Mouse (Mus musculus) bone marrow, adult 2 months (tissue): ENCODE results near the gene Trappc1. TPM values are rescaled to one million over a fixed set of nuclear protein-coding genes. Genes with fewer than 3 reads are reported as not detected.

Experiments
- H3K27ac ChIP-seq: fragments of 200-500 bp; 2 replicates; pipeline ENCODE4 v1.5.1; 2012; ENCODE audit warnings: low read depth, mild to moderate bottlenecking, control low read depth, inconsistent platforms, low read length; ENCODE audit not compliant: control insufficient read depth, poor library complexity, insufficient read depth
- H3K4me1 ChIP-seq: fragments of 200-500 bp; 2 replicates; pipeline ENCODE4 v1.6.1; 2011; ENCODE audit warnings: low read length; ENCODE audit not compliant: control insufficient read depth, insufficient read depth
- H3K4me3 ChIP-seq: fragments of 200-500 bp; replicated peaks from 2 replicates; pipeline ENCODE3; 2011; ENCODE audit warnings: mild to moderate bottlenecking, low read depth, low read length, control low read depth; ENCODE audit not compliant: control insufficient read depth
- CTCF ChIP-seq: fragments of 200-500 bp; IDR thresholded peaks from 2 replicates; pipeline ENCODE4 v1.5.1; 2011; ENCODE audit warnings: low read length, control low read depth; ENCODE audit not compliant: control insufficient read depth, insufficient read depth
- POLR2A ChIP-seq: fragments of 200-500 bp; IDR thresholded peaks from 2 replicates; pipeline ENCODE4 v1.6.1; 2011; ENCODE audit warnings: low read depth, mild to moderate bottlenecking, control low read depth, low read length, borderline replicate concordance; ENCODE audit not compliant: control insufficient read depth
- WGBS: fragments of 180-500 bp; shearing (Covaris S2); methylation state at CpG from one replicate; pipeline ENCODE4 v1.1.7; 2018; 5-methylcytosine and 5-hydroxymethylcytosine counted together
- polyA plus RNA-seq: library from polyadenylated mRNA; stranded (reverse); fragments of >200 nt; gene quantifications from 2 replicates; pipeline ENCODE4 v1.2.4, GENCODE M21; 2011; ENCODE audit warnings: low replicate concordance; ENCODE audit not compliant: missing spikeins, insufficient read depth, insufficient read length

The Trappc1 gene
- polyA plus RNA-seq, 1 experiment, result 71.7 TPM

GRCm38 (mm10) chr11:69333922-69334321 lies 10.1 kb downstream of the Trappc1 start:
- Histone ChIP-seq H3K4me1 (no peaks in the 10 kb centered on the region; the same call in 1 of the 2 replicates), H3K27ac (no peak overlapping the region), H3K4me3 (no peak overlapping the region)
- TF ChIP-seq CTCF (no peak), POLR2A (no peak)
- 16% methylated on average over 3 of the region's 3 CpGs for WGBS

- Histone ChIP-seq H3K4me1 (no peaks in the 10 kb centered on the region; the same call in 1 of the 2 replicates), H3K27ac (no peak overlapping the region), H3K4me3 (no peak overlapping the region)
- WGBS, result 78% methylated on average over 4 of the region's 4 CpGs
- TF ChIP-seq POLR2A (no peak), CTCF (no peak)
Measured at GRCm38 (mm10) chr11:69334796-69335195, 11.0 kb downstream of the Trappc1 start.

- WGBS, result 3% methylated on average over 99 of the region's 99 CpGs
- H3K4me1 ChIP-seq, result peaks cover 2% of the 10 kb centered on the region; the same call in 1 of the 2 replicates
- H3K4me3 ChIP-seq, result peak within 1 kb of the TSS; percentile 77
- TF ChIP-seq POLR2A (no peak), CTCF (no peak)
- peak within 1 kb of the TSS; percentile 60 for H3K27ac ChIP-seq
Measured at GRCm38 (mm10) chr11:69340161-69341131, 16.7 kb downstream of the Trappc1 start, which contains the start of gene Rnf227. Rnf227 (plus strand) TSS chr11:69340461.

GRCm38 (mm10) chr11:69346441-69346840 lies 22.7 kb downstream of the Trappc1 start:
- no peak overlapping the region for H3K27ac ChIP-seq
- H3K4me1 ChIP-seq, result no peaks in the 10 kb centered on the region
- WGBS, result 96% methylated on average over 26 of the region's 26 CpGs
- TF ChIP-seq CTCF (no peak), POLR2A (no peak)
- H3K4me3 ChIP-seq, result no peak overlapping the region

GRCm38 (mm10) chr11:69356544-69356943 lies 32.8 kb downstream of the Trappc1 start:
- Histone ChIP-seq H3K27ac (no peak overlapping the region), H3K4me1 (no peaks in the 10 kb centered on the region), H3K4me3 (no peak overlapping the region)
- WGBS, result 86% methylated on average over 5 of the region's 5 CpGs
- TF ChIP-seq CTCF (no peak), POLR2A (no peak)

- no peak overlapping the region for H3K27ac ChIP-seq
- no peak for TF ChIP-seq POLR2A
- WGBS, result 88% methylated on average over 12 of the region's 12 CpGs
Measured at GRCm38 (mm10) chr11:69357690-69358089, 33.9 kb downstream of the Trappc1 start.

GRCm38 (mm10) chr11:69362021-69362420 lies 38.2 kb downstream of the Trappc1 start:
- TF ChIP-seq CTCF (no peak), POLR2A (no peak)
- 91% methylated on average over 7 of the region's 7 CpGs for WGBS

More at GRCm38 (mm10) chr11:69357690-69358089, 33.9 kb downstream of the Trappc1 start:
- H3K4me1 ChIP-seq, result no peaks in the 10 kb centered on the region
- H3K4me3 ChIP-seq, result no peak overlapping the region

GRCm38 (mm10) chr11:69362479-69362878 lies 38.7 kb downstream of the Trappc1 start:
- TF ChIP-seq CTCF (no peak), POLR2A (no peak)
- H3K4me1 ChIP-seq, result no peaks in the 10 kb centered on the region
- H3K4me3 ChIP-seq, result no peak overlapping the region
- WGBS, result 94% methylated on average over 2 of the region's 2 CpGs
- no peak overlapping the region for H3K27ac ChIP-seq

More at GRCm38 (mm10) chr11:69362021-69362420, 38.2 kb downstream of the Trappc1 start:
- Histone ChIP-seq H3K4me3 (no peak overlapping the region), H3K4me1 (no peaks in the 10 kb centered on the region), H3K27ac (no peak overlapping the region)

GRCm38 (mm10) chr11:69364376-69364775 lies 40.6 kb downstream of the Trappc1 start:
- Histone ChIP-seq H3K27ac (no peak overlapping the region), H3K4me1 (peaks cover 2% of the 10 kb centered on the region; the same call in 1 of the 2 replicates), H3K4me3 (no peak overlapping the region)
- no peak for TF ChIP-seq CTCF
- TF ChIP-seq POLR2A, result no peak
- 63% methylated on average over 8 of the region's 8 CpGs for WGBS
